Mouse (Mus musculus) embryo, embryonic 10.5 days (tissue): ENCODE measurements at regions not wholly inside any gene's neighbourhood (a gene's known extent, or its start where the extent isn't known, plus 50 kb on each side); places are given as distances from the start of the nearest gene placed in this dataset.

Experiments
- DNase-seq: peaks from one replicate; pipeline ENCODE4 v3.0.0-alpha.2; 2015; ENCODE audit warnings: low spot score

- DNase-seq = no peak
These were observed 53.1 kb upstream of the Trim52 start for GRCm38 (mm10) chr14:106052585-106053551.
